Mouse (Mus musculus) bone marrow, adult 2 months (tissue): ENCODE measurements around the gene Aftph. TPM values are rescaled to one million over a fixed set of nuclear protein-coding genes. Genes with fewer than 3 reads are reported as not detected.
A peak's percentile ranks its signal among the peaks of the same experiment; 100 is the strongest.

ENCODE experiments used
- H3K27ac ChIP-seq: fragments of 200-500 bp; 2 replicates; pipeline ENCODE4 v1.5.1; 2012; ENCODE audit warnings: low read depth, mild to moderate bottlenecking, control low read depth, inconsistent platforms, low read length; ENCODE audit not compliant: control insufficient read depth, poor library complexity, insufficient read depth
- H3K4me1 ChIP-seq: fragments of 200-500 bp; 2 replicates; pipeline ENCODE4 v1.6.1; 2011; ENCODE audit warnings: low read length; ENCODE audit not compliant: control insufficient read depth, insufficient read depth
- H3K4me3 ChIP-seq: fragments of 200-500 bp; replicated peaks from 2 replicates; pipeline ENCODE3; 2011; ENCODE audit warnings: mild to moderate bottlenecking, low read depth, low read length, control low read depth; ENCODE audit not compliant: control insufficient read depth
- CTCF ChIP-seq: fragments of 200-500 bp; IDR thresholded peaks from 2 replicates; pipeline ENCODE4 v1.5.1; 2011; ENCODE audit warnings: low read length, control low read depth; ENCODE audit not compliant: control insufficient read depth, insufficient read depth
- POLR2A ChIP-seq: fragments of 200-500 bp; IDR thresholded peaks from 2 replicates; pipeline ENCODE4 v1.6.1; 2011; ENCODE audit warnings: low read depth, mild to moderate bottlenecking, control low read depth, low read length, borderline replicate concordance; ENCODE audit not compliant: control insufficient read depth
- WGBS: fragments of 180-500 bp; shearing (Covaris S2); methylation state at CpG from one replicate; pipeline ENCODE4 v1.1.7; 2018; 5-methylcytosine and 5-hydroxymethylcytosine counted together
- polyA plus RNA-seq: library from polyadenylated mRNA; stranded (reverse); fragments of >200 nt; gene quantifications from 2 replicates; pipeline ENCODE4 v1.2.4, GENCODE M21; 2011; ENCODE audit warnings: low replicate concordance; ENCODE audit not compliant: missing spikeins, insufficient read depth, insufficient read length

Aftph gene
- polyA plus RNA-seq, 1 experiment, result 40.8 TPM

DNA sequence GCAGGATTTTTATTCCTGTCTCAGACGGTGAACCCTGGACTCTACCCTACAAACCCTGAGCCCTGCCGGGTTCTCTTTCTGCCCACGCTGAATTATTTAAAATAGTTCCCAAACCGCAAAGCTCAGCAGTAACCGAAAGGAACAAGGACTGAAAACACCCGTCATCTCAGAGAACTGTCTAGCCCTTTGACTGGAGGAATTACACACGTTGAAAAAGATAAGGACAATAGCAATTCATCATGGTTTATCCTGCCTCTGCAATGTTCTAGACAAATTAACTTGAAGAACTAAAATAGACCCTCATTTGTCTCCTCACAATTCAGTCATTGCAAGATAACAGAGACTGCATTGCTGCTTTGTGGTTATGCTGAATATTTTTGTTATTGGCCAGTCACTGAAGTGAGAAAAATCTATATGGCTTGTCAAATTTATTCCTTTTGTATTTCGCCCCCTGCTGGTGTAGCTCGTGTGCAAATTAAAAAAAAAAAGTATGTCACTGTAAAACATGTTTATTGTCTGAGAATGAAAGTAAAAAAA is 1.0 kb upstream of the Aftph start:
- WGBS, result under 1% methylated on average over 9 of the region's 9 CpGs
- no peak for TF ChIP-seq CTCF
- TF ChIP-seq POLR2A, result 0 out of 2 replicates have a peak, but pooled peaks have one; percentile 11
- H3K4me3 ChIP-seq, result peak overlapping the region; percentile 49
- peak overlapping the region; percentile 62; the same call in 1 of the 2 replicates for H3K27ac ChIP-seq
- H3K4me1 ChIP-seq, result no peaks in the 10 kb centered on the region; the same call in 1 of the 2 replicates

DNA sequence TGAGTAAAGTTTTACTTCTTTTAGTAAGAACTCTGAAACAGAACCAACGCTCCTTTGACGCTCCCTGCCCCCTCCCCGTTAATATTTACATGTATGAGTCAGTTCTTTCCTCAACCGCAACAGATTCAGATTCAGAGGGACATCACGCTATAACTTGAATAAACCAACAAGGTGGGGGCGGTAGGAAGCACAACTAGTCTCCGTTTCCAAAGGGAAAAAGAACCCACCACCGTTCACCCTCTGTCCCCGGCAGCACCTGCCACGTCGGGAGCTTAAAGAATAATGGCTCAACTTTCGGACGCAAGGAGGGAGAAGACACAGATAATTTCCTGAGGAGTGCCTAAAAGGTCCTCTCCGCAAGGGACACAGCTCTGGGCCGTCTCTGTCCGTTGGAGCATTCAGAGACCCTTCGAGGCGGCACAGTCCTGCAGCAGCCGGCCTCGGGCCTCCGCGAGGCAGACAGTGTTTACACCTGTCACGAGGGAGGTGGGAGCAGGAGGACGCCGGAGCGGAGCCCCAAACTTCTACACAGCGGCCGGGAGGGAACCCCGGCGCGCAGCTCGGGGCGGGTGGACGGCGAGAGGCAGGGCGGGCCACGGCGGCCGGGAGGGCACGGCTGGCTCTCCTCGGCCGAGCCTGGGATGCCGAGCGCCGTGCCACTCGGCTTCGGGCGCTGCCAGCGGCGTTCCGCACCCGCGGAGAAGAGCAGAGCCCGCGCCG is 748 bp downstream of the Aftph start:
- peak overlapping the region; percentile 89 for H3K27ac ChIP-seq
- WGBS, result under 1% methylated on average over 56 of the region's 56 CpGs
- H3K4me1 ChIP-seq, result no peaks in the 10 kb centered on the region; the same call in 1 of the 2 replicates
- TF ChIP-seq POLR2A (peak; percentile 28; the same call in 1 of the 2 replicates), CTCF (no peak)
- H3K4me3 ChIP-seq, result peak overlapping the region; percentile 49

DNA sequence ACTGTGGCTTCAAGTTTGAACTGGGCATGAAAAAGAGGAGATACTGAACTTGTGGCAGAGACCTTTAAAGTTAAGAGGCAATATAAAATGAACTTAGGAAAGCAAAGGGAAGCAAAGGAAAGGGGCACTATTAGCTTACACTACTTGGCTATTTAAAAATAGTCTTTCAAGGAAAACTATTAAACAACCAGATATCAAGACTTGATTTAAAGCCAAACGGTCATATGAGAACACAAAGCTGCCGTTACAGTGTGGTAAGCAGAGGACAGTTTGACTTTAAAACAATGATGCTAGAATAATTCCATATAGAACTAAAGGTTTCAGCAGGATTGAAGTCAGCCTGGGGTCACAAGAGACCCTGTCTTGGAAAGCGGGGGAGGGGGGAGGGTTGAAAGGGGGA is 7.3 kb downstream of the Aftph start:
- TF ChIP-seq POLR2A (no peak), CTCF (no peak)
- Histone ChIP-seq H3K4me1 (no peaks in the 10 kb centered on the region; the same call in 1 of the 2 replicates), H3K4me3 (no peak overlapping the region), H3K27ac (no peak overlapping the region)
- 26% methylated on average over 3 of the region's 3 CpGs for WGBS

DNA sequence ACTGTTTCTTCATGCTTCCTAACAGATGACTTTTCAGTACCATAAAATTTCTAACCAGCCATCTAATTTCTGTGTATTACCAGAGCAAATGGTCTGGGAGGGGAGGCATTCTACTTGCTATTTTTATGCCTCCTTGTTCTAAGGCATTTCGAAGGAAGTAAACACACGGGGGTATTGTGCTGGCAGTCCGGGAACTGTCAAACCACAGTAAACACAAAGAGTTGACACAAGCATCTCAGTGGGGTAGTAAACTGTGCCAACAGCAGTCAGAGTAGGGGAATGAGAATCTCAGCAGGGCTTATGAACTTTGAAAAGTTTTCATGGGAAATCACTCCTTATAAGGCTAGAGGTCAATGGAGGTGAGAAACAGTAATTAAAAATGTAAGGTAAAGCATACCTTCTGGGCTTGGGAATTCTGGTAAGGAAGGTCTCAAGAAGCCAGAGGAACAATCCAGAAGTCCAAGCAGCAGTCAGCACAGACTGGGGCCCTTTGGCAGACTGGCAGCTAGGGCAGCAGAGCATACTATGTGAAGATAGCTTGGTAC is 7.8 kb downstream of the Aftph start:
- WGBS, result 12% methylated on average over 3 of the region's 3 CpGs
- TF ChIP-seq CTCF, result no peak
- TF ChIP-seq POLR2A, result no peak
- Histone ChIP-seq H3K4me3 (no peak overlapping the region), H3K4me1 (no peaks in the 10 kb centered on the region; the same call in 1 of the 2 replicates), H3K27ac (no peak overlapping the region)

DNA sequence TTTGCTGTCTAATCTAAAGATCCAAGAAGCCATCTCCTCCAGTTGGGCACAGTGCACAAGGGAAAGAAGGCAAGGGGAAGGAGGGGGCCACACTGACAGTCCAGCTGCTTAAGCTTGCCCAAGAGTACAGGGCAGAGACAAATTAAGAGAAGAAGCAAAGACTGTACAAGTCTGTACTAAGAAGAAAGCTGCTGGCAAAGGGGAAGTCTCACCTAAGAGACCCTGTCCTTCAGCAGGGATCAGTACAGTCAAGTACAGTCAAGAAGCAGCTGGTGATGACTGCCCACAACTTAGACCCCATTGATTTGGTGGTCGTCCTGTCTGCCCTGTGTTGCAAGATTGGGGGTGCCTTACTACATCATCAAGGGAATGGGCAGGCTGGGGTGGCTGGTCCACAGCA is 12.0 kb downstream of the Aftph start:
- no peak overlapping the region for H3K4me3 ChIP-seq
- TF ChIP-seq CTCF, result no peak
- no peak for TF ChIP-seq POLR2A
- H3K4me1 ChIP-seq, result no peaks in the 10 kb centered on the region; the same call in 1 of the 2 replicates
- 34% methylated on average over 1 of the region's 1 CpGs for WGBS
- no peak overlapping the region for H3K27ac ChIP-seq

DNA sequence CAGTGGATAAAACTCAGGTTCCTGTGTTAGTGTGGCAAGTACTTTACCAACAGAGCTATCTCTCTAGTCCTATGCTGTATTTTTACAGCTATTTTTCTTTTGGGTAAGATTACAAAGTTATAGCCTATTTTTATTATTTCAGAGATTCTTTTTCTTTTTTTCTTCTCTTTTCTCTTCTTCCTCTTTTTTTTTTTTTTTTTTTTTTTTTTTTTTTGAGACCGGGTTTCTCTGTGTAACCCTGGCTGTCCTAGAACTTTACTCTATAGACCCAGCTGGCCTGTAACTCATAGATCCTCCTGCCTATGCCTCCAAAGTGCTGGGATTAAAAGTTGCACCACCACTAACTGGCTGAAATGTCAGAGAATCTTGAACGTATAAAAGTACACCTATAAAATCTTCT is 13.3 kb downstream of the Aftph start:
- WGBS, result 38% methylated on average over 2 of the region's 2 CpGs
- TF ChIP-seq CTCF (no peak), POLR2A (no peak)
- no peak overlapping the region for H3K27ac ChIP-seq
- H3K4me3 ChIP-seq, result no peak overlapping the region
- H3K4me1 ChIP-seq, result no peaks in the 10 kb centered on the region; the same call in none of the 2 replicates

DNA sequence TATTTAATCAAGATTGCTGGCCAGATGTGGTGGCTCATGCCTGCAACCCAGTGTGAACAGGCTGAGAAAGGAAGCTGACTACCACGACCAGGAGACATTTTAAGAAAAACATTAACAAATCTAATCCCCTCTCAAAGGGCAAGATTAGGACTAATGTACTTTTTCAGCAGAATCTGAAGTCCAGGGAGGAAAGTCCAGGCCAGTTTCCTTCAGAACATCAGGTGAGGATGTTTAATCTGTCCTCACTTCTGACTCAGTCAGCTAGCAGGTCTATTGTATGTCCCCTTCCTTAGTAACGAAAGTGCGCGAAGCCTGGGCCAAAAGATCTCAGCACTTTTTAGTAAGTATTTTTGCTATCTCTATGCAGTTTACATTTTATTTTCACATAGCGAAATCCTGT is 17.8 kb downstream of the Aftph start:
- 82% methylated on average over 5 of the region's 5 CpGs for WGBS
- H3K4me1 ChIP-seq, result no peaks in the 10 kb centered on the region; the same call in none of the 2 replicates
- no peak overlapping the region for H3K27ac ChIP-seq
- no peak overlapping the region for H3K4me3 ChIP-seq
- no peak for TF ChIP-seq CTCF
- TF ChIP-seq POLR2A, result no peak

DNA sequence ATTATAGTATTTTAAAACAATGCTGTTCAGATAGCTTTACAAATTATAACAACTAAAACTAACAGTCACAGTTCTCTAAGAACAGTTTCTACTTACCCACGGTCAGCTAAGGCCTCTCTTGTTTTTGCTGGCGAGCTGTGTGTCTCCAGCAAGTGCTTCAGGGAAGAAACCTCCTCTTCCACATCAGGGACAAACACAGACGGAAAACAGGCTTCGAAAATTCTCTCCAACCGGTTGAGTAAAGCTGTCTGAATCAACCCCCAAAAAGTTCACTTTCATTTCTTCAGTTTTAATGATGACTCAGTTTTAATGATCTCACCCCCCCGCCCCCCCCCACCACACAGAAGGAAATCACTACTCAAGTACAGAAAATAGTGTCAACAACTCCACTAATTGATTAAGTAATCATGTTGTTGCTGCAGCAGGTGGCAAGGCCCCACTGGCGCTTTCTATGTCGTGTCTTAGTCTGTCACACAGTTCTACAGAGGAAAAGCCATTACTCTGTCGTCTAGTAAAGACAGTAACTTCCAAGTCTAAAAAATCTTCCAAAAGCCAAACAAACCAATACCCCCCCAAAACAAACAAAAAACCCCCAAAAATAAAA is 29.2 kb downstream of the Aftph start:
- Histone ChIP-seq H3K27ac (no peak overlapping the region), H3K4me3 (no peak overlapping the region), H3K4me1 (no peaks in the 10 kb centered on the region)
- TF ChIP-seq POLR2A, result no peak
- no peak for TF ChIP-seq CTCF
- 76% methylated on average over 9 of the region's 9 CpGs for WGBS
